Mouse (Mus musculus): ENCODE measurements at regions not wholly inside any gene's neighbourhood (a gene's known extent, or its start where the extent isn't known, plus 50 kb on each side); places are given as distances from the start of the nearest gene placed in this dataset.
A peak's percentile ranks its signal among the peaks of the same experiment; 100 is the strongest.

GRCm38 (mm10) chr11:7284836-7285490, 71.2 kb upstream of the Igfbp3 start:
- no peak overlapping the region for H3K4me2 ChIP-seq
- WGBS: 26% methylated on average over 4 of the region's 4 CpGs
- DNase-seq: peak; percentile 14

GRCm38 (mm10) chr11:7282981-7283380, 69.3 kb upstream of the Igfbp3 start:
- DNase-seq (no peak), ATAC-seq (ENCODE audit: insufficient read depth) (no peak)
- Histone ChIP-seq H3K9me3 (ENCODE audit: low read depth, low read length) (no peaks in the 10 kb centered on the region), H3K27ac (ENCODE audit: low read depth) (no peak overlapping the region), H3K9ac (no peak overlapping the region), H3K36me3 (ENCODE audit: insufficient read depth) (no peaks in the 10 kb centered on the region), H3K27me3 (ENCODE audit: insufficient read depth, low read length) (no peaks in the 10 kb centered on the region), H3K4me2 (no peak overlapping the region), H3K4me3 (ENCODE audit: low read depth, low read length) (no peak overlapping the region), H3K4me1 (ENCODE audit: insufficient read depth) (no peaks in the 10 kb centered on the region)
- TF ChIP-seq CTCF (IDR thresholded peaks at IDR 0.05; ENCODE audit: low read depth): no peak
- WGBS: 87% methylated on average over 3 of the region's 3 CpGs

More at GRCm38 (mm10) chr11:7284836-7285490, 71.2 kb upstream of the Igfbp3 start:
- Histone ChIP-seq H3K4me1 (ENCODE audit: insufficient read depth) (no peaks in the 10 kb centered on the region), H3K9ac (no peak overlapping the region), H3K27ac (ENCODE audit: low read depth) (no peak overlapping the region), H3K9me3 (ENCODE audit: low read depth, low read length) (no peaks in the 10 kb centered on the region), H3K27me3 (ENCODE audit: insufficient read depth, low read length) (no peaks in the 10 kb centered on the region), H3K36me3 (ENCODE audit: insufficient read depth) (no peaks in the 10 kb centered on the region), H3K4me3 (ENCODE audit: low read depth, low read length) (no peak overlapping the region)
- TF ChIP-seq CTCF (IDR thresholded peaks at IDR 0.05; ENCODE audit: low read depth): no peak
- no peak for ATAC-seq (ENCODE audit: insufficient read depth)

GRCm38 (mm10) chr11:7282188-7282587, 68.5 kb upstream of the Igfbp3 start:
- no peak overlapping the region for H3K27ac ChIP-seq (ENCODE audit: low read depth)
- no peak overlapping the region for H3K9ac ChIP-seq
- H3K27me3 ChIP-seq (ENCODE audit: insufficient read depth, low read length): no peaks in the 10 kb centered on the region
- DNase-seq: no peak
- H3K4me2 ChIP-seq: no peak overlapping the region
- TF ChIP-seq CTCF (IDR thresholded peaks at IDR 0.05; ENCODE audit: low read depth): no peak
- no peak overlapping the region for H3K4me3 ChIP-seq (ENCODE audit: low read depth, low read length)
- H3K4me1 ChIP-seq (ENCODE audit: insufficient read depth): no peaks in the 10 kb centered on the region
- no peaks in the 10 kb centered on the region for H3K36me3 ChIP-seq (ENCODE audit: insufficient read depth)
- 73% methylated on average over 2 of the region's 2 CpGs for WGBS
- ATAC-seq (ENCODE audit: insufficient read depth): no peak
- no peaks in the 10 kb centered on the region for H3K9me3 ChIP-seq (ENCODE audit: low read depth, low read length)

GRCm38 (mm10) chr11:7281656-7282055, 67.9 kb upstream of the Igfbp3 start:
- Histone ChIP-seq H3K9ac (no peak overlapping the region), H3K27me3 (ENCODE audit: insufficient read depth, low read length) (no peaks in the 10 kb centered on the region), H3K4me1 (ENCODE audit: insufficient read depth) (no peaks in the 10 kb centered on the region), H3K4me2 (no peak overlapping the region), H3K4me3 (ENCODE audit: low read depth, low read length) (no peak overlapping the region), H3K9me3 (ENCODE audit: low read depth, low read length) (no peaks in the 10 kb centered on the region), H3K27ac (ENCODE audit: low read depth) (no peak overlapping the region), H3K36me3 (ENCODE audit: insufficient read depth) (no peaks in the 10 kb centered on the region)
- DNase-seq: no peak
- TF ChIP-seq CTCF (IDR thresholded peaks at IDR 0.05; ENCODE audit: low read depth): no peak
- no peak for ATAC-seq (ENCODE audit: insufficient read depth)
- 26% methylated on average over 2 of the region's 2 CpGs for WGBS

- 65% methylated on average over 2 of the region's 2 CpGs for WGBS
- H3K27me3 ChIP-seq (ENCODE audit: insufficient read depth, low read length): no peaks in the 10 kb centered on the region
- no peaks in the 10 kb centered on the region for H3K36me3 ChIP-seq (ENCODE audit: insufficient read depth)
- no peak for DNase-seq
- TF ChIP-seq CTCF (IDR thresholded peaks at IDR 0.05; ENCODE audit: low read depth): 0 out of 2 replicates have a peak, but pooled peaks have one; percentile 40
- H3K9ac ChIP-seq: no peak overlapping the region
- H3K4me1 ChIP-seq (ENCODE audit: insufficient read depth): no peaks in the 10 kb centered on the region
- no peak for ATAC-seq (ENCODE audit: insufficient read depth)
- no peak overlapping the region for H3K4me2 ChIP-seq
- no peak overlapping the region for H3K27ac ChIP-seq (ENCODE audit: low read depth)
- no peak overlapping the region for H3K4me3 ChIP-seq (ENCODE audit: low read depth, low read length)
- H3K9me3 ChIP-seq (ENCODE audit: low read depth, low read length): no peaks in the 10 kb centered on the region
These were observed 66.2 kb upstream of the Igfbp3 start for GRCm38 (mm10) chr11:7279891-7280290.

- DNase-seq: peak; percentile 51
- Histone ChIP-seq H3K9ac (no peak overlapping the region), H3K4me1 (ENCODE audit: insufficient read depth) (no peaks in the 10 kb centered on the region; the same call in 1 of the 2 replicates), H3K27me3 (ENCODE audit: insufficient read depth, low read length) (no peaks in the 10 kb centered on the region), H3K27ac (ENCODE audit: low read depth) (no peak overlapping the region), H3K4me2 (no peak overlapping the region), H3K36me3 (ENCODE audit: insufficient read depth) (no peaks in the 10 kb centered on the region), H3K4me3 (ENCODE audit: low read depth, low read length) (no peak overlapping the region), H3K9me3 (ENCODE audit: low read depth, low read length) (no peaks in the 10 kb centered on the region)
- ATAC-seq (ENCODE audit: insufficient read depth): peak; percentile 84; the same call in 1 of the 2 replicates
- TF ChIP-seq CTCF (IDR thresholded peaks at IDR 0.05; ENCODE audit: low read depth): no peak
- WGBS: 22% methylated on average over 3 of the region's 3 CpGs
These were observed 58.8 kb upstream of the Igfbp3 start for GRCm38 (mm10) chr11:7272543-7272942.

GRCm38 (mm10) chr11:7270916-7271315, 57.2 kb upstream of the Igfbp3 start:
- Histone ChIP-seq H3K9me3 (ENCODE audit: low read depth, low read length) (no peaks in the 10 kb centered on the region), H3K27ac (ENCODE audit: low read depth) (no peak overlapping the region), H3K4me2 (no peak overlapping the region), H3K4me1 (ENCODE audit: insufficient read depth) (no peaks in the 10 kb centered on the region; the same call in 1 of the 2 replicates), H3K9ac (no peak overlapping the region), H3K36me3 (ENCODE audit: insufficient read depth) (no peaks in the 10 kb centered on the region), H3K4me3 (ENCODE audit: low read depth, low read length) (no peak overlapping the region), H3K27me3 (ENCODE audit: insufficient read depth, low read length) (no peaks in the 10 kb centered on the region)
- DNase-seq (no peak), ATAC-seq (ENCODE audit: insufficient read depth) (no peak)
- WGBS: 83% methylated on average over 1 of the region's 1 CpGs
- no peak for TF ChIP-seq CTCF (IDR thresholded peaks at IDR 0.05; ENCODE audit: low read depth)

Measured in lung, embryonic 14.5 days (tissue).